Mouse (Mus musculus) stomach, embryonic 15.5 days (tissue): ENCODE data around the gene Dlx6. TPM values are rescaled to one million over a fixed set of nuclear protein-coding genes. Genes with fewer than 3 reads are reported as not detected.

ENCODE experiments used
- ATAC-seq: fragments of 200-750 bp; cut with Nextera tagmentation; 2 replicates; pipeline ENCODE4 v1.8.0; 2017; ENCODE audit warnings: low read depth, moderate number of reproducible peaks, moderate TSS enrichment; ENCODE audit not compliant: insufficient read depth, low FRiP score
- H3K27ac ChIP-seq: fragments of 300-500 bp; sonication (generic); 2 replicates; pipeline ENCODE4 v1.5.1; 2015; ENCODE audit warnings: mild to moderate bottlenecking, inconsistent platforms
- H3K27me3 ChIP-seq: fragments of 300-500 bp; sonication (generic); replicated peaks from 2 replicates; pipeline ENCODE4 v1.6.1; 2015; ENCODE audit warnings: inconsistent platforms
- H3K36me3 ChIP-seq: fragments of 300-500 bp; sonication (generic); 2 replicates; pipeline ENCODE4 v1.6.1; 2015; ENCODE audit warnings: inconsistent platforms
- H3K4me1 ChIP-seq: fragments of 300-500 bp; sonication (generic); 2 replicates; pipeline ENCODE4 v1.6.1; 2015; ENCODE audit warnings: inconsistent platforms
- H3K4me2 ChIP-seq: fragments of 300-500 bp; sonication (generic); 2 replicates; pipeline ENCODE4 v1.6.1; 2015; ENCODE audit warnings: mild to moderate bottlenecking, inconsistent platforms
- H3K4me3 ChIP-seq: fragments of 300-500 bp; sonication (generic); replicated peaks from 2 replicates; pipeline ENCODE4 v1.5.1; 2015; ENCODE audit warnings: inconsistent platforms
- H3K9ac ChIP-seq: fragments of 300-500 bp; sonication (generic); 2 replicates; pipeline ENCODE4 v1.6.1; 2015; ENCODE audit warnings: inconsistent platforms
- H3K9me3 ChIP-seq: fragments of 300-500 bp; sonication (generic); 2 replicates; pipeline ENCODE4 v1.6.1; 2016; ENCODE audit warnings: inconsistent platforms
- WGBS: fragments of 180-500 bp; shearing (Covaris S2); methylation state at CpG from one replicate; pipeline ENCODE4 v1.1.7; 2015; 5-methylcytosine and 5-hydroxymethylcytosine counted together
- polyA plus RNA-seq: library from polyadenylated mRNA; unstranded; fragments of >200 nt; fragmentation: Nextera tagmentation; extraction: Ambion mirVana; gene quantifications from 2 replicates; pipeline ENCODE4 v1.2.1, GENCODE M21; 2015

Dlx6 gene
- polyA plus RNA-seq, 1 experiment from 2014 or later: 0.14 TPM

DNA sequence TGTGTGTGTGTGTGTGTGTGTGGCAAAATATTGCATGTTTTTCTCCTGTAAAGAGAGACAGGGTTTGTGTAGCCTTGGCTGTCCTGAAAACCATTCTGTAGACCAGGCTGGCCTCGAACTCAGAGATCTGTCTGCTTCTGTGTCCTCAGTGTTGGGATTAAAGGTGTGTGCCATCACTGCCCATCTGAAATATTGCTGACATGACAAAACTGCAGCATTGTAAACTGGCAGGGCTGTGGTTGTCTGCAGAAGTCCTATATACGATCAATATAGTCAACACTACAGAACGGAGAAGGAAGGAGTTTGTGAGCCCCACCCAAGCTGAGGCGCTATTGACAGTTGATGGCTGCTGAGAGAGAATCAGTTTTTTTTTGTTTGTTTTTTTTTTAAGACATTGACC, 54.2 kb downstream of the Dlx6 start:
- Histone ChIP-seq H3K9ac (no peak overlapping the region), H3K9me3 (no peaks in the 10 kb centered on the region), H3K27me3 (no peaks in the 10 kb centered on the region), H3K4me3 (no peak overlapping the region), H3K4me2 (no peak overlapping the region), H3K27ac (no peak overlapping the region), H3K36me3 (no peaks in the 10 kb centered on the region), H3K4me1 (no peaks in the 10 kb centered on the region)
- no peak for ATAC-seq
- 87% methylated on average over 4 of the region's 4 CpGs for WGBS

Other genes with a start within 250 kb of the Dlx6 start
- 3.4 and 3.6 TPM in 2 replicates for gene Dlx5, start 18.8 kb downstream of the Dlx6 start, polyA plus RNA-seq
- gene Sdhaf3, start 92.7 kb downstream of the Dlx6 start, polyA plus RNA-seq: 4.7 and 5.7 TPM in 2 replicates